Mouse (Mus musculus) embryonic facial prominence, embryonic 14.5 days (tissue): Measurements from ENCODE around the gene Cln6. TPM values are rescaled to one million over a fixed set of nuclear protein-coding genes. Genes with fewer than 3 reads are reported as not detected.
A peak's percentile ranks its signal among the peaks of the same experiment; 100 is the strongest.
"Not testable (repeated sequence)": the region's sequence is repeated elsewhere in the genome, so short reads cannot be mapped to it uniquely, and the experiment has no call there.

Experiments used
- ATAC-seq: fragments of 200-750 bp; cut with Nextera tagmentation; 2 replicates; pipeline ENCODE4 v1.8.0; 2017; ENCODE audit warnings: low read depth, moderate number of reproducible peaks, moderate TSS enrichment
- DNase-seq: peaks from one replicate; pipeline ENCODE4 v3.0.0-alpha.2; 2015; ENCODE audit warnings: low spot score
- H3K27ac ChIP-seq: fragments of 300-500 bp; sonication (generic); replicated peaks from 2 replicates; pipeline ENCODE4 v1.5.1; 2014; ENCODE audit warnings: low read depth, mild to moderate bottlenecking, low read length, moderate library complexity
- H3K27me3 ChIP-seq: fragments of 300-500 bp; sonication (generic); replicated peaks from 2 replicates; pipeline ENCODE4 v1.6.1; 2014; ENCODE audit warnings: low read length; ENCODE audit not compliant: control insufficient read depth, insufficient read depth
- H3K36me3 ChIP-seq: fragments of 300-500 bp; sonication (generic); 2 replicates; pipeline ENCODE4 v1.6.1; 2014; ENCODE audit warnings: low read length, mixed read lengths; ENCODE audit not compliant: control insufficient read depth, insufficient read depth
- H3K4me1 ChIP-seq: fragments of 300-500 bp; sonication (generic); 2 replicates; pipeline ENCODE4 v1.6.1; 2014; ENCODE audit warnings: antibody characterized with exemption, low read length; ENCODE audit not compliant: control insufficient read depth, insufficient read depth
- H3K4me2 ChIP-seq: fragments of 300-500 bp; sonication (generic); 2 replicates; pipeline ENCODE4 v1.6.1; 2014; ENCODE audit warnings: low read depth, mild to moderate bottlenecking, low read length, moderate library complexity, mixed read lengths
- H3K4me3 ChIP-seq: fragments of 300-500 bp; sonication (generic); 2 replicates; pipeline ENCODE4 v1.5.1; 2014; ENCODE audit warnings: low read depth, mild to moderate bottlenecking, low read length
- H3K9ac ChIP-seq: fragments of 300-500 bp; sonication (generic); 2 replicates; pipeline ENCODE4 v1.6.1; 2014; ENCODE audit warnings: low read depth, mild to moderate bottlenecking, low read length, moderate library complexity, mixed read lengths
- H3K9me3 ChIP-seq: fragments of 300-500 bp; sonication (generic); 2 replicates; pipeline ENCODE4 v1.6.1; 2016; ENCODE audit warnings: low read length; ENCODE audit not compliant: control insufficient read depth
- WGBS: fragments of 180-500 bp; shearing (Covaris S2); extraction: QIAGEN DNeasy Blood & Tissue Kit; methylation state at CpG from one replicate; pipeline ENCODE4 v1.1.7; 2014; 5-methylcytosine and 5-hydroxymethylcytosine counted together
- polyA plus RNA-seq: library from polyadenylated mRNA; unstranded; fragments of >200 nt; fragmentation: Nextera tagmentation; extraction: Ambion mirVana; gene quantifications from 2 replicates; pipeline ENCODE4 v1.2.1, GENCODE M21; 2014

Cln6 gene
- polyA plus RNA-seq = 19.0 and 20.6 TPM in 2 replicates

- WGBS = 1% methylated on average over 33 of the region's 48 CpGs
- ATAC-seq = peak; percentile 91
- peak within 1 kb of the TSS; percentile 85 for H3K4me2 ChIP-seq
These were observed at the start of gene Cln6 for GRCm38 (mm10) chr9:62838506-62839171. TSS of gene Cln6 (plus strand) at chr9:62838785.

GRCm38 (mm10) chr9:62789856-62790255, 48.7 kb upstream of the Cln6 start:
- Histone ChIP-seq H3K4me1 (no peaks in the 10 kb centered on the region), H3K4me2 (no peak overlapping the region), H3K9me3 (no peaks in the 10 kb centered on the region), H3K27me3 (no peaks in the 10 kb centered on the region), H3K9ac (no peak overlapping the region), H3K4me3 (no peak overlapping the region), H3K27ac (no peak overlapping the region), H3K36me3 (peaks cover 6% of the 10 kb centered on the region; the same call in 1 of the 2 replicates)
- 90% methylated on average over 12 of the region's 12 CpGs for WGBS
- no peak for ATAC-seq
- no peak for DNase-seq

More at GRCm38 (mm10) chr9:62838506-62839171, at the start of gene Cln6:
- Histone ChIP-seq H3K4me1 (peaks cover 11% of the 10 kb centered on the region), H3K27me3 (no peaks in the 10 kb centered on the region), H3K9me3 (no peaks in the 10 kb centered on the region), H3K36me3 (no peaks in the 10 kb centered on the region), H3K4me3 (peak within 1 kb of the TSS; percentile 69), H3K27ac (peak within 1 kb of the TSS; percentile 84), H3K9ac (peak within 1 kb of the TSS; percentile 89)
- DNase-seq = peak; percentile 96

- H3K27me3 ChIP-seq, H3K4me1 ChIP-seq, H3K4me3 ChIP-seq, H3K4me2 ChIP-seq, H3K9ac ChIP-seq, H3K27ac ChIP-seq, DNase-seq, ATAC-seq, H3K9me3 ChIP-seq: not testable (repeated sequence)
- 78% methylated on average over 2 of the region's 2 CpGs for WGBS
- H3K36me3 ChIP-seq = peaks cover 38% of the 10 kb centered on the region
These were observed 39.4 kb upstream of the Cln6 start for GRCm38 (mm10) chr9:62799218-62799617.

GRCm38 (mm10) chr9:62810095-62810494, 28.5 kb upstream of the Cln6 start:
- ATAC-seq = no peak
- Histone ChIP-seq H3K4me1 (peaks cover 12% of the 10 kb centered on the region; the same call in 1 of the 2 replicates), H3K27me3 (no peaks in the 10 kb centered on the region), H3K9me3 (no peaks in the 10 kb centered on the region), H3K36me3 (no peaks in the 10 kb centered on the region), H3K27ac (no peak overlapping the region), H3K4me2 (peak overlapping the region; percentile 86), H3K4me3 (peak overlapping the region; percentile 99), H3K9ac (peak overlapping the region; percentile 94)
- 20% methylated on average over 8 of the region's 8 CpGs for WGBS
- DNase-seq = no peak

- DNase-seq (no peak), ATAC-seq (peak; percentile 53)
- no peaks in the 10 kb centered on the region for H3K36me3 ChIP-seq
- peak overlapping the region; percentile 96 for H3K27ac ChIP-seq
- H3K4me1 ChIP-seq = peaks cover 12% of the 10 kb centered on the region; the same call in 1 of the 2 replicates
- H3K9ac ChIP-seq = peak overlapping the region; percentile 94
- no peaks in the 10 kb centered on the region for H3K27me3 ChIP-seq
- peak overlapping the region; percentile 86 for H3K4me2 ChIP-seq
- H3K9me3 ChIP-seq = no peaks in the 10 kb centered on the region
- H3K4me3 ChIP-seq = peak overlapping the region; percentile 99
- 1% methylated on average over 43 of the region's 58 CpGs for WGBS
These were observed 27.8 kb upstream of the Cln6 start for GRCm38 (mm10) chr9:62810543-62811515.

GRCm38 (mm10) chr9:62811516-62812121, 27.0 kb upstream of the Cln6 start, which contains the start of gene Fem1b:
TSS of gene Fem1b (minus strand) at chr9:62811934.
- DNase-seq = peak; percentile 96
- WGBS = 0% methylated on average over 42 of the region's 68 CpGs

GRCm38 (mm10) chr9:62812216-62813049, 26.2 kb upstream of the Cln6 start:
- Histone ChIP-seq H3K9ac (peak overlapping the region; percentile 94), H3K27me3 (no peaks in the 10 kb centered on the region), H3K9me3 (no peaks in the 10 kb centered on the region), H3K4me1 (peaks cover 12% of the 10 kb centered on the region; the same call in 1 of the 2 replicates), H3K36me3 (no peaks in the 10 kb centered on the region), H3K4me3 (peak overlapping the region; percentile 99), H3K4me2 (peak overlapping the region; percentile 86), H3K27ac (peak overlapping the region; percentile 96)
- DNase-seq = no peak
- 17% methylated on average over 14 of the region's 14 CpGs for WGBS
- 0 out of 2 replicates have a peak, but pooled peaks have one; percentile 31 for ATAC-seq

More at GRCm38 (mm10) chr9:62811516-62812121, 27.0 kb upstream of the Cln6 start, which contains the start of gene Fem1b:
- peak; percentile 94 for ATAC-seq
- peak within 1 kb of the TSS; percentile 86 for H3K4me2 ChIP-seq
- no peaks in the 10 kb centered on the region for H3K9me3 ChIP-seq
- peak within 1 kb of the TSS; percentile 94 for H3K9ac ChIP-seq
- H3K27ac ChIP-seq = peak within 1 kb of the TSS; percentile 96
- H3K27me3 ChIP-seq = no peaks in the 10 kb centered on the region
- peaks cover 12% of the 10 kb centered on the region; the same call in 1 of the 2 replicates for H3K4me1 ChIP-seq
- peak within 1 kb of the TSS; percentile 99 for H3K4me3 ChIP-seq
- no peaks in the 10 kb centered on the region for H3K36me3 ChIP-seq
